Mouse (Mus musculus) neural tube, embryonic 15.5 days (tissue): ENCODE data around the gene Grb2. TPM values are rescaled to one million over a fixed set of nuclear protein-coding genes. Genes with fewer than 3 reads are reported as not detected.

Source experiments
- ATAC-seq: fragments of 200-750 bp; cut with Nextera tagmentation; 2 replicates; pipeline ENCODE4 v1.8.0; 2017; ENCODE audit warnings: mild to moderate bottlenecking, moderate TSS enrichment, moderate library complexity; ENCODE audit not compliant: low FRiP score
- H3K27ac ChIP-seq: fragments of 300-500 bp; sonication (generic); replicated peaks from 2 replicates; pipeline ENCODE4 v1.5.1; 2015; ENCODE audit warnings: mild to moderate bottlenecking, inconsistent platforms
- H3K27me3 ChIP-seq: fragments of 300-500 bp; sonication (generic); replicated peaks from 2 replicates; pipeline ENCODE4 v1.6.1; 2015; ENCODE audit warnings: inconsistent platforms
- H3K36me3 ChIP-seq: fragments of 300-500 bp; sonication (generic); 2 replicates; pipeline ENCODE4 v1.6.1; 2015; ENCODE audit warnings: inconsistent platforms
- H3K4me1 ChIP-seq: fragments of 300-500 bp; sonication (generic); 2 replicates; pipeline ENCODE4 v1.6.1; 2015; ENCODE audit warnings: inconsistent platforms
- H3K4me2 ChIP-seq: fragments of 300-500 bp; sonication (generic); 2 replicates; pipeline ENCODE4 v1.6.1; 2015; ENCODE audit warnings: inconsistent platforms, mild to moderate bottlenecking, moderate library complexity
- H3K4me3 ChIP-seq: fragments of 300-500 bp; sonication (generic); replicated peaks from 2 replicates; pipeline ENCODE4 v1.5.1; 2015; ENCODE audit warnings: mild to moderate bottlenecking, inconsistent platforms
- H3K9ac ChIP-seq: fragments of 300-500 bp; sonication (generic); replicated peaks from 2 replicates; pipeline ENCODE4 v1.6.1; 2015; ENCODE audit warnings: mild to moderate bottlenecking, inconsistent platforms
- H3K9me3 ChIP-seq: fragments of 300-500 bp; sonication (generic); replicated peaks from 2 replicates; pipeline ENCODE4 v1.6.1; 2016; ENCODE audit warnings: inconsistent platforms
- WGBS: fragments of 180-500 bp; shearing (Covaris S2); methylation state at CpG from one replicate; pipeline ENCODE4 v1.1.7; 2015; ENCODE audit warnings: mixed read lengths; 5-methylcytosine and 5-hydroxymethylcytosine counted together
- polyA plus RNA-seq: library from polyadenylated mRNA; unstranded; fragments of >200 nt; fragmentation: Nextera tagmentation; extraction: Ambion mirVana; gene quantifications from 2 replicates; pipeline ENCODE4 v1.2.1, GENCODE M21; 2015

The Grb2 gene
- polyA plus RNA-seq, 1 experiment from 2014 or later = 192 TPM

DNA sequence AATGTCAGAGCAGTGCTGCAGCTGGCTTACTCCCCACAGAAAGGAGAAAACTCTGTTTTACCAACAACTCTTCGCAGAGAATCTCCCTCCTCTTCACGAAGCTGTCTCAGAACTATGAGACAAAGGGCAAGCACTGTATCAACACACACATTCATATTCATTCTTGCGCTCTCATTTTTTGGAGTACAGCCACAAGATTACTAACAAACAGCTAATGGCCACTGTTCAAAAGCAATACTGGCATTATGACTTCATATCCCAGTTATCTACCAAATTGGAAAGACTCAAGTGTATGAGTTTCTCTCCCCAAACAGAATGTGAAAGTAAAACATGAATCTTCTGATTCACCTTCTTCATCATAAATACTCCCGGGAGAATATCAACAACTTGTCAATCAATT lies 11.9 kb downstream of the Grb2 start:
- Histone ChIP-seq H3K9ac (no peak overlapping the region), H3K27me3 (no peaks in the 10 kb centered on the region), H3K4me3 (no peak overlapping the region), H3K9me3 (no peaks in the 10 kb centered on the region), H3K27ac (no peak overlapping the region), H3K4me1 (peaks cover 54% of the 10 kb centered on the region), H3K36me3 (no peaks in the 10 kb centered on the region), H3K4me2 (peak overlapping the region; percentile 9; the same call in 1 of the 2 replicates)
- no peak for ATAC-seq
- 80% methylated on average over 4 of the region's 4 CpGs for WGBS

DNA sequence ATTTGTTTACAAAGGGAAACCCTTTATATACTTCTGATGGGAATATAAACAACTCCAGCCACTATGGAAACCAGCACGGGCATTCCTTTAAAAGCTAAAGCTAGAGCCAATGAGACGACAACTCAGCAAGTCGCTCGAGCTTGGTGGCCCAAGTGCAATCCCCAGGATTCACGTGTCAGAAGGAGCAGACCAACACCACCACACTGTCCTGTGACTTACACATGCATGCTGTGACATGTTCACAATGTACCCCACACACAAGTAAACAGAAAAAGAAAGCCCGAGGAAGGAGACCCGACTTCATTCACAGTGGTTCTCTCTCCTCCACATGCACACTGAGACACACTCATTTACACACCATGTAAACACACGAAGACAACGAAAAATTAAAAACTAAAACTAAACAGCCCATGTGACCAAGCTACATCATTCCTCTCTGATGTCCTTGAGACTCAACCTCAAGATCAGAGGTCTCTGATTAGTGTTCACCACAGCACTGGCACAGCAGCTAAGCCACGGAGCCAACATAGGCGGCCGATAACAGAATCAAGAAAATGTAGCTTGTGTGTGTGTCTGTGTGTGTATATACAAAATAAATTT lies 14.3 kb downstream of the Grb2 start:
- Histone ChIP-seq H3K9me3 (no peaks in the 10 kb centered on the region), H3K4me2 (no peak overlapping the region), H3K4me1 (peaks cover 44% of the 10 kb centered on the region), H3K36me3 (0 out of 2 replicates have a peak, but pooled peaks cover 2% of the 10 kb centered on the region), H3K9ac (no peak overlapping the region), H3K4me3 (no peak overlapping the region), H3K27ac (no peak overlapping the region), H3K27me3 (no peaks in the 10 kb centered on the region)
- 91% methylated on average over 12 of the region's 12 CpGs for WGBS
- no peak for ATAC-seq

DNA sequence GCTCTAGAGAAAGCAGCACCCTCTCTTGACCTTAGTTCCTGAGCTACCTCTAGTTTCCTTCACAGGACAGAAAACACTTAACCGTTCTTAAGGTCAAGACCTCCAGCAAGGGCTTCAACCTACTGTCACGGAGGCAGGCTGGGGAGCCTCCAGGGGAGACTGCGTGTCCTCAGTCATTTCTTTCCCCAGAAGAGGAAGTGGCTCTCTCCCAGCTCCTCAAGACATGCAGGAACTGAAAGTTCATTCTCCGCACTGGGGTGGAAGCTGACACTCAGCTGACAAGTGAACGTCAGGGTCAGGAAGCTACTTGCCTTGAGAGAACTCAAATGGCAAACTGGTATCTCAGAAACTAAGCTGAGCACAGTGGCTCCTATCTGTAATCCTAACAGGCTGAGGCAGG lies 15.6 kb downstream of the Grb2 start:
- 78% methylated on average over 5 of the region's 5 CpGs for WGBS
- Histone ChIP-seq H3K27me3 (no peaks in the 10 kb centered on the region), H3K4me2 (no peak overlapping the region), H3K4me1 (peaks cover 37% of the 10 kb centered on the region), H3K9ac (no peak overlapping the region), H3K27ac (no peak overlapping the region), H3K36me3 (0 out of 2 replicates have a peak, but pooled peaks cover 3% of the 10 kb centered on the region), H3K9me3 (no peaks in the 10 kb centered on the region), H3K4me3 (no peak overlapping the region)
- ATAC-seq = no peak

DNA sequence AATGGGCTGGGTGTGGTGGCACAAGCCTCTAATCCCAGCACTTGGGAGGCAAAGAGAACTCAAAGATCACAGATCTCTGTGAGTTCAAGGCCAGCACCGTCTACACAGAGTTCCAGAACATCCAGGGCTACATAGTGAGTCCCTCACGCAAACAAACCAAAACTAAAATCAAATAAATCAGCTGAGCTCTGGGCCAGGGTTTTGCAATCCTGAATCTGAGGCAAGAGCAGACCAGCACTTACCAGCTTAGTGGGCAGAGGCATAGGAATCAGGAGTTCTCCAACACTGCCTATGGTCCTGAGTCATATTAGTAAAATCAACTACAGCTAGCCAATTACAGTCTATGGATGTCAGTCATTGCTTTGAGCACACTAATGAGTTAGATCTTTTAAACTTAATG lies 16.4 kb downstream of the Grb2 start:
- H3K27me3 ChIP-seq = no peaks in the 10 kb centered on the region
- H3K4me3 ChIP-seq = no peak overlapping the region
- no peaks in the 10 kb centered on the region for H3K9me3 ChIP-seq
- WGBS = 85% methylated on average over 2 of the region's 2 CpGs
- 0 out of 2 replicates have a peak, but pooled peaks cover 3% of the 10 kb centered on the region for H3K36me3 ChIP-seq
- no peak overlapping the region for H3K27ac ChIP-seq
- H3K4me1 ChIP-seq = peaks cover 29% of the 10 kb centered on the region
- no peak overlapping the region for H3K9ac ChIP-seq
- no peak overlapping the region for H3K4me2 ChIP-seq
- ATAC-seq = no peak

DNA sequence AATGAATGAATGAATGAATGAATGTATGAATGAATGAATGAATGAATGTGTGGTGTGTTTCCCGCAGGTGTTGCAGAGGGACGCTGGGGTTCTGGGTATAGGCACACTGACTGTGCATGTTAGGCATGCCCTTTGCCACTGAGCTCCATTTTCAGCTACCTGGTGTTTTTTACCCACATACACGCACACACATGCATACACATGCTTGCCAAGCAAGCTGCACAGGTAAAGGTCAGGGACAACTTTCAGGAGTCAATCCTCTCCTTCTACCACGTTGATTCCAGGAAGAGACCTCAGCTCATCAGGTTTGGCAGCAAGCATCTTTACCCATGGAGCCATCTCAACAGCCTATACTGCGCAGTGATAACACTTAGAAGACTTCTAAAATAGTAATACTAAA lies 16.9 kb downstream of the Grb2 start:
- Histone ChIP-seq H3K27ac (no peak overlapping the region), H3K4me2 (no peak overlapping the region), H3K9me3 (no peaks in the 10 kb centered on the region), H3K4me3 (no peak overlapping the region), H3K4me1 (peaks cover 24% of the 10 kb centered on the region), H3K9ac (no peak overlapping the region), H3K36me3 (0 out of 2 replicates have a peak, but pooled peaks cover 3% of the 10 kb centered on the region), H3K27me3 (no peaks in the 10 kb centered on the region)
- ATAC-seq = no peak
- WGBS = 92% methylated on average over 5 of the region's 5 CpGs

DNA sequence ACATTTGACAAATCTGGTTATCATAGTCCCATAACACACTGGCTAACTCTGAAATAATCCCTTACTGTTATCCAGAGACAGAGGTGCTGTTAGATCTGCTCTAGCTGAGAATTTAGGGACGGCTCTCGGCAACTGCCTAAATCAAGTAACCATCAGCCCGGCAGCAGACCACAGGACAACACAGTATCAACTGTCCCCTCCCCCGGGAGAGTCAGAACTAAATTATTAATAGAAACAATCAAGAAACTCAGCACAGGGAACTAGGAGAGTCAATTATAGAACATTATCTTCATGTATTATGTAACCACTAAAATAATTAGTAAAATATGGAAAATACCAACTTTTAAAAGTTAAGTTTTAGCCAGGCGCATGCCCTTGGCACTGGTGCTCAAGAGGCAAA lies 17.4 kb downstream of the Grb2 start:
- 0 out of 2 replicates have a peak, but pooled peaks cover 3% of the 10 kb centered on the region for H3K36me3 ChIP-seq
- H3K9me3 ChIP-seq = no peaks in the 10 kb centered on the region
- 89% methylated on average over 5 of the region's 5 CpGs for WGBS
- no peak overlapping the region for H3K9ac ChIP-seq
- ATAC-seq = no peak
- peaks cover 19% of the 10 kb centered on the region for H3K4me1 ChIP-seq
- H3K4me3 ChIP-seq = no peak overlapping the region
- H3K27me3 ChIP-seq = no peaks in the 10 kb centered on the region
- no peak overlapping the region for H3K27ac ChIP-seq
- no peak overlapping the region for H3K4me2 ChIP-seq

DNA sequence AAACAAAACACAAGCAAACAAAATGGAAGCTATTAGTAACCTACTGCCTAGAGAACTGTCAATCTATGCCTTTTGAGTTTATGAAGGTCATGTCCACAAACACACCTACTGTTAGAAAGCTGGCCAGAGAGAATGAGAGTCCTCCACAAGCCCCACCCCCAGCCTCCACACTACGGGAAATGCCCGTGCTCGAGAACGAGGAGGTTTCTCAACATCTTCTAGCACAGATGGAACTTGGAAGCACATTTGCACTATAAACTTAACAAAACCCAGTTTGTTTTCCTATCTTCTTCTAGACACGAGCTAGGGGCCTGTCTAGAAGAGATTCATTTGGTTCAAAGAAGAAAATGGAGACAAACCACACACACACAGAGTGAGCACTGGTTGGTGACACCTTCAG lies 18.0 kb downstream of the Grb2 start:
- Histone ChIP-seq H3K9me3 (no peaks in the 10 kb centered on the region), H3K4me1 (peaks cover 13% of the 10 kb centered on the region), H3K36me3 (0 out of 2 replicates have a peak, but pooled peaks cover 3% of the 10 kb centered on the region), H3K27ac (no peak overlapping the region), H3K9ac (no peak overlapping the region), H3K4me2 (no peak overlapping the region), H3K4me3 (no peak overlapping the region), H3K27me3 (no peaks in the 10 kb centered on the region)
- ATAC-seq = no peak
- WGBS = 86% methylated on average over 5 of the region's 5 CpGs

DNA sequence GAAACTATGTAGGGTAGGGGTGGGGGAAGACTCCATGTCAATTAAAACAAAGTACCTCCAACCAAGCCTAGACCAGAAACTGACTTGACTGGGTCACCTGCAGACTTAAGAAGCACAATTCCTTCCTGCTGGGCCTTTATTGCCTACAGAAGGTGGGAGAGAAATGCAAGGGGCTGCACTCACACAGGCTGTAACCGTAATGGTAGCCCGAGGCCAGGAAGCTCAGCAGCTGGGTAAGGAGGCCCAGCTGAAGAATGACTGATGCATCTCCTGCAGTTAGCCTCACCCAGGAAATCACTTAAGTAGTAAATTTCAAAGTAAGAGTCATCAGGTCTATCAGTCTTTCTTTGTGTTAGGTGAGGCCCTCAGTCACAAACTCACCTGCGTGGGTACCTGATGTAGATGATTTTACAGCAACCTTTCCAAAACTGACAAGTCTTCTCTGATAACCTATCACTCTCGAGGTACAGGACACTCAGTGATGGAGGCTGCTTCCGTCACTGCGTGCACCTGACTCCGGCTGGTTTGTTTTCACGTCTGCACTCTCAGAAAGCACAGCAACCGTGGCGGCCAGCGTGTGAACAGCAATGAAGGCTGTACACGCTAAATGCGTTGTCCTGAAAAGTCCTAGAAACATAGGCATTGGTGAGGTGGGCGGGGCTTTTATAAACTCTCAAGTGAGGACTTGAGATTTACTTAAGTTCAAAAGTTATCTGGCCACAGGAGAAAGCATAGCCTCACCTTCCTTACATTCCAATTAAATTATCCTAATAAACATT lies 19.1 kb downstream of the Grb2 start:
- no peak for ATAC-seq
- WGBS = 92% methylated on average over 14 of the region's 14 CpGs
- H3K9me3 ChIP-seq = no peaks in the 10 kb centered on the region
- H3K36me3 ChIP-seq = 0 out of 2 replicates have a peak, but pooled peaks cover 3% of the 10 kb centered on the region
- no peak overlapping the region for H3K27ac ChIP-seq
- H3K4me1 ChIP-seq = peaks cover 9% of the 10 kb centered on the region
- H3K27me3 ChIP-seq = no peaks in the 10 kb centered on the region
- no peak overlapping the region for H3K9ac ChIP-seq
- H3K4me2 ChIP-seq = no peak overlapping the region
- no peak overlapping the region for H3K4me3 ChIP-seq

DNA sequence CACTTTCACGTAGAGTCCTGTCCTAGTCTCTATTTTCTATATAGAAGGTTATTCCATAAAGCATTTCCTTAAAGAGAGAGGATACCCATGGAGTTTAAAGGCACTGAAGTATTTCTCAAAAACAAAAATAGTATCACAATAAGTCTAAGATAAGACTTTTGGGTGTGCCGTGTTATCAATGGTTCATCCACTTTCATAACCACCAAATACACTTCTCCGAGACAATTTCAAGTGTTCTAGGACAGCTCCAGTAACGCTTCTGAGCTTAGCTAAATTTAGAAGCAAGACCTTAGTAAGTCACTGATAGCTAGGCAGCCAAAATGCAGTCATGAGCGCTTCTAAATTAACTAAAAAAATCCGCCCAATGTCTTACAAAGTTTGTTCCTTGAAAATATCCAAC lies 22.0 kb downstream of the Grb2 start:
- ATAC-seq = no peak
- Histone ChIP-seq H3K27ac (no peak overlapping the region), H3K4me3 (no peak overlapping the region), H3K9me3 (no peaks in the 10 kb centered on the region), H3K4me1 (0 out of 2 replicates have a peak, but pooled peaks cover 2% of the 10 kb centered on the region), H3K9ac (no peak overlapping the region), H3K27me3 (no peaks in the 10 kb centered on the region), H3K4me2 (no peak overlapping the region), H3K36me3 (peaks cover 8% of the 10 kb centered on the region; the same call in 1 of the 2 replicates)
- WGBS = 91% methylated on average over 6 of the region's 6 CpGs

DNA sequence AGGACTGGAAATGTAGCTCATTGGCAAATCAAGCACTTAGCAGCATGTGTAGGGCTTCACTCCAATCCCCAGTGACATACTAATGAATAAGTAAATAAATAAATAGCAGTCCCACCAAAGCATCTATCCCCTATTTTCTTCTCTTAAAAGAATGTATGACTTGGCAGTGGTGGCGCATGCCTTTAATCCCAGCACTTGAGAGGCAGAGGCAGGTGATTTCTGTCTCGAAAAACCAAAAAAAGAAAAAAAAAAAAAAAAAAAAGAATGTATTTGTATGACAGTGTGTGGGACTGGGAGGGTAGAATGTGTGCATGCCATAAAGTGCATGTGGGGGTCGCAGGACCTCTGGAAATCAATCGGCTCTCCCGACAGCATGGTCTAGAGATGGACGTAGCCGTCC lies 22.4 kb downstream of the Grb2 start:
- no peak overlapping the region for H3K9ac ChIP-seq
- ATAC-seq = no peak
- no peaks in the 10 kb centered on the region for H3K27me3 ChIP-seq
- no peaks in the 10 kb centered on the region for H3K4me1 ChIP-seq
- H3K9me3 ChIP-seq = no peaks in the 10 kb centered on the region
- H3K36me3 ChIP-seq = peaks cover 8% of the 10 kb centered on the region; the same call in 1 of the 2 replicates
- H3K27ac ChIP-seq = no peak overlapping the region
- no peak overlapping the region for H3K4me2 ChIP-seq
- H3K4me3 ChIP-seq = no peak overlapping the region
- WGBS = 80% methylated on average over 7 of the region's 7 CpGs

DNA sequence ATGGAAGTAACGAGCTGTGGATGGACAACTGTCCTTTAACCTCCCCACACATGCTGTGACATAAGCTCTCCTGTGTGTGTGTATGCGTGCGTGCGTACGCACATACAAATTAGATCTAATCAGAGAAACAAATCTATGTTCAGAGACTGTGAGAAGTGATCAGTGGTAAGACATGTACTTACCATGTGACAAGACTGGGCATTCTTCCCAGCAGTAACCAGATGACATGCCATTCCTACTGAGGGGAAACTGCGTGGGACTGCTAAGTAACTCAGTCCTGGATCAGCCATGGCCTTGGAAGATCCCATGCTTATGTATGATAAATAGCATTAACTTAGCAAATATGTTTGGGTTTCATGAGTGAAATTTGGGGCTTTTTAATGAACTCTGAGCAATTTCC lies 23.5 kb downstream of the Grb2 start:
- Histone ChIP-seq H3K9me3 (no peaks in the 10 kb centered on the region), H3K4me1 (no peaks in the 10 kb centered on the region), H3K27ac (no peak overlapping the region), H3K4me2 (no peak overlapping the region), H3K9ac (no peak overlapping the region), H3K36me3 (peaks cover 8% of the 10 kb centered on the region; the same call in 1 of the 2 replicates), H3K4me3 (no peak overlapping the region), H3K27me3 (no peaks in the 10 kb centered on the region)
- 92% methylated on average over 6 of the region's 6 CpGs for WGBS
- no peak for ATAC-seq

DNA sequence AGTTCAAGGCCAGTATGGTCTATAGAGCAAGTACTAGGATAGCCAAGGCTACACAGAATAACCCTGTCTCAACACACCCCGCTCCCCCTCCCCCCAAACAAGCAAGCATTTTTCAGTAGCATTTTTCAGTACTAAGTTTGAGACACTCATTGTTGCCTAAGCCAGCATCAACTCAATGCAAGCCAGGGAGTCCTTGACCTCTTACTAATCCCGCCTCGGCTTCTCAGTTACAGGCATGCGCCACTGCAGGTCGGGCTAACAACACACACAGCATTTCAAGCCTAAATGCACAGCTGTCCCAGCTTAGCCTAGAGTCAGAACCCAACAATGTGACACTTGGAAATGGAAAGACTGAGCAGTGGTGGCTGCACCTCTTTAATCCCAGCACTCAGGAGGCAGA lies 25.1 kb downstream of the Grb2 start:
- Histone ChIP-seq H3K4me3 (no peak overlapping the region), H3K36me3 (peaks cover 11% of the 10 kb centered on the region; the same call in 1 of the 2 replicates), H3K27me3 (no peaks in the 10 kb centered on the region), H3K9me3 (no peaks in the 10 kb centered on the region), H3K27ac (no peak overlapping the region), H3K9ac (no peak overlapping the region), H3K4me2 (no peak overlapping the region), H3K4me1 (no peaks in the 10 kb centered on the region)
- WGBS = 96% methylated on average over 5 of the region's 5 CpGs
- ATAC-seq = no peak
